ENCODE assay signal across 23 mouse cellular contexts in the genomic region with DNA sequence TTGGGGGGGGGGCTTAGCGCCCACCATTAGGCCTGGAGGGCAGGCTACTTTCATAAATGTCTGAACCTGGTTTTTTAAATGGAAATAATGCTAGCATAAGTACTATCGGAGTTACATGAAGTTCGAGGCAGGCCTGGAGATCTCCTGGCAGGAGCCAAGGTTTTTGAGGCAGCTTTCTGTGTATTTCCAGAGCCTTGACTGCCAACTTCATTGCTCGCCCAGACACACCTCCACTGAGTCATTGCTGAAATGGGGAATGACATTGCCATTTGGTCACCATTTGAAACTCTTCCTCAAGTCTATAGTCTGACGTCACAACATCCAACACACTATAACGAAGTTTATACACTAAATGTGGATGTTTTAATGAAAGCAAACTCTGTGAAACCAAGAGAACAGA.
DNase-seq lines count a peak whose midpoint lies in the region; ATAC-seq lines count a peak whose summit lies in the region.
"Had no signal": no experiment of that assay in that cellular context is flagged by ENCODE, and none has a peak within 500 bp of the region (broad histone marks: within the 10 kb centered on the region; RNA-seq: fewer than 3 reads in every experiment).

No protein-coding gene starts in this region.

- no peaks in the 10 kb centered on the region for H3K4me1 ChIP-seq in intestine, embryonic 14.5 days (replicated peaks; ENCODE audit: control insufficient read depth, insufficient read depth, low read length)
- no peaks in the 10 kb centered on the region for H3K4me1 ChIP-seq in intestine, embryonic 16.5 days (ENCODE audit: control insufficient read depth, insufficient read depth, low read length)
- H3K4me1 ChIP-seq: embryonic facial prominence, embryonic 15.5 days; forebrain, embryonic 12.5 days had no signal

- no peak overlapping the region for H3K4me3 ChIP-seq in intestine, embryonic 14.5 days (ENCODE audit: low read depth, low read length)
- no peak overlapping the region for H3K4me3 ChIP-seq in intestine, embryonic 16.5 days (ENCODE audit: low read length)
- H3K4me3 ChIP-seq: embryonic facial prominence, embryonic 13.5 days; embryonic facial prominence, embryonic 15.5 days; erythroblast, embryonic 14.5 days; forebrain, embryonic 10.5 days; forebrain, embryonic 12.5 days had no signal

- ATAC-seq in intestine, embryonic 14.5 days (replicated peaks; ENCODE audit: low FRiP score, low TSS enrichment, low read depth), result no peak
- no peak for ATAC-seq in intestine, embryonic 16.5 days
- ATAC-seq: activated CD4-positive, CD25-positive, alpha-beta regulatory T cell, adult 4 months; forebrain, embryonic 14.5 days; forebrain, embryonic 16.5 days had no signal

- no peak overlapping the region for H3K4me2 ChIP-seq in intestine, embryonic 14.5 days (ENCODE audit: low read length)
- no peak overlapping the region for H3K4me2 ChIP-seq in intestine, embryonic 16.5 days (ENCODE audit: low read depth, low read length)
- H3K4me2 ChIP-seq: embryonic facial prominence, embryonic 13.5 days; embryonic facial prominence, embryonic 15.5 days; forebrain, embryonic 12.5 days had no signal

- peak; percentile 61 for DNase-seq in adrenal gland, adult 2 months
- no peak for DNase-seq in adrenal gland, postnatal 25 days
- DNase-seq in adrenal gland, postnatal 10 days, result peak; percentile 24
- no peak for DNase-seq in adrenal gland, postnatal 4 days (ENCODE audit: low spot score in 2 of 2)
- peak; percentile 44 for DNase-seq in intestine, embryonic 14.5 days (ENCODE audit: low spot score)
- DNase-seq in adrenal gland, postnatal 36 days, result peak; percentile 19 to 48
- no peak for DNase-seq in cerebellum, adult 11 months
- DNase-seq: cerebellum, adult 18-20 months; cerebellum, adult 8-10 months; cerebellum, adult 9-11 months; cerebellum, postnatal 14 days; cerebellum, postnatal 36 days; embryo, embryonic 11 days had no signal

- no peak overlapping the region for H3K9ac ChIP-seq in intestine, embryonic 14.5 days (ENCODE audit: low read length)
- H3K9ac ChIP-seq in intestine, embryonic 16.5 days (ENCODE audit: low read depth, low read length), result no peak overlapping the region
- H3K9ac ChIP-seq: embryonic facial prominence, embryonic 13.5 days; embryonic facial prominence, embryonic 15.5 days; forebrain, embryonic 12.5 days had no signal

- H3K36me3 ChIP-seq in intestine, embryonic 14.5 days (ENCODE audit: control insufficient read depth, insufficient read depth, low read length), result no peaks in the 10 kb centered on the region
- no peaks in the 10 kb centered on the region for H3K36me3 ChIP-seq in intestine, embryonic 16.5 days (ENCODE audit: control insufficient read depth, insufficient read depth, low read length)
- H3K36me3 ChIP-seq: embryonic facial prominence, embryonic 13.5 days; embryonic facial prominence, embryonic 15.5 days; forebrain, embryonic 10.5 days; forebrain, embryonic 12.5 days had no signal

- no peak overlapping the region for H3K27ac ChIP-seq in intestine, embryonic 14.5 days (ENCODE audit: low read depth)
- no peak overlapping the region for H3K27ac ChIP-seq in intestine, embryonic 16.5 days (ENCODE audit: low read length)
- H3K27ac ChIP-seq: embryonic facial prominence, embryonic 13.5 days; embryonic facial prominence, embryonic 15.5 days; forebrain, embryonic 10.5 days; forebrain, embryonic 12.5 days had no signal

- no peaks in the 10 kb centered on the region for H3K27me3 ChIP-seq in intestine, embryonic 14.5 days (replicated peaks; ENCODE audit: control insufficient read depth, insufficient read depth, low read length)
- no peaks in the 10 kb centered on the region for H3K27me3 ChIP-seq in intestine, embryonic 16.5 days (replicated peaks; ENCODE audit: control insufficient read depth, insufficient read depth, low read length)
- H3K27me3 ChIP-seq: embryonic facial prominence, embryonic 13.5 days; embryonic facial prominence, embryonic 15.5 days; forebrain, embryonic 12.5 days; Patski had no signal

- H3K9me3 ChIP-seq in intestine, embryonic 14.5 days (ENCODE audit: control insufficient read depth, low read length), result no peaks in the 10 kb centered on the region
- H3K9me3 ChIP-seq in intestine, embryonic 16.5 days (ENCODE audit: control insufficient read depth, low read length), result no peaks in the 10 kb centered on the region
- H3K9me3 ChIP-seq: embryonic facial prominence, embryonic 13.5 days; embryonic facial prominence, embryonic 15.5 days; forebrain, embryonic 10.5 days; forebrain, embryonic 12.5 days had no signal

- WGBS in intestine, embryonic 14.5 days, result 88% methylated on average over 6 of the region's 6 CpGs
- WGBS in intestine, embryonic 16.5 days, result 87% methylated on average over 6 of the region's 6 CpGs

Comparison
In these comparisons a context has a peak if more than half of its experiments do, and no peak if none do; other contexts are left out.
1. DNase-seq: peak in adrenal gland, adult 2 months (single experiment), adrenal gland, postnatal 10 days (single experiment), intestine, embryonic 14.5 days (single experiment) and adrenal gland, postnatal 36 days (2 of 2); none in adrenal gland, postnatal 25 days (single experiment), adrenal gland, postnatal 4 days (0 of 2) and cerebellum, adult 11 months (single experiment).